Mouse (Mus musculus) ES-E14 (cell line): Measurements from ENCODE around the gene St3gal3. TPM values are rescaled to one million over a fixed set of nuclear protein-coding genes. Genes with fewer than 3 reads are reported as not detected.

Experiments used
- DNase-seq: peaks from one replicate; pipeline ENCODE4 v3.0.0-alpha.2; 2013; ENCODE audit warnings: low read depth, low spot score
- H3K27ac ChIP-seq: 2 replicates; pipeline ENCODE4 v1.5.1; 2012; ENCODE audit warnings: low read depth, mild to moderate bottlenecking, low read length, moderate library complexity, mixed read lengths; ENCODE audit not compliant: poor library complexity, insufficient read depth, severe bottlenecking
- H3K36me3 ChIP-seq: 2 replicates; pipeline ENCODE4 v1.6.1; 2012; ENCODE audit warnings: mild to moderate bottlenecking, low read length, moderate library complexity, mixed read lengths; ENCODE audit not compliant: control insufficient read depth, poor library complexity, insufficient read depth, severe bottlenecking
- H3K4me1 ChIP-seq, 2 experiments: fragments of 150-350 bp in 1 of 2; sonication (generic) in 1 of 2; 2 replicates each; pipeline ENCODE4 v1.6.1; 2012; ENCODE audit warnings: low read length in 2 of 2, mild to moderate bottlenecking in 1 of 2, mixed read lengths in 1 of 2; ENCODE audit not compliant: control insufficient read depth in 2 of 2, insufficient read depth in 2 of 2, poor library complexity in 1 of 2
- H3K4me3 ChIP-seq, 2 experiments: fragments of 150-350 bp in 1 of 2; sonication (generic) in 1 of 2; 2 replicates each; pipeline ENCODE4 v1.5.1; 2012; ENCODE audit warnings: low read length in 2 of 2, low read depth in 1 of 2, mild to moderate bottlenecking in 1 of 2, mixed read lengths in 1 of 2; ENCODE audit not compliant: insufficient read depth in 1 of 2, poor library complexity in 1 of 2, severe bottlenecking in 1 of 2
- H3K9ac ChIP-seq: 2 replicates; pipeline ENCODE4 v1.6.1; 2012; ENCODE audit warnings: low read depth, mild to moderate bottlenecking, low read length, mixed read lengths; ENCODE audit not compliant: poor library complexity, insufficient read depth, severe bottlenecking
- H3K9me3 ChIP-seq: fragments of 150-350 bp; sonication (generic); 2 replicates; pipeline ENCODE4 v1.6.1; 2012; ENCODE audit warnings: low read depth, mild to moderate bottlenecking, low read length; ENCODE audit not compliant: control insufficient read depth, insufficient read depth
- CHD2 ChIP-seq: IDR thresholded peaks from 2 replicates; pipeline ENCODE4 v1.6.1; 2014; ENCODE audit warnings: mild to moderate bottlenecking, low read depth, low read length, inconsistent platforms
- HCFC1 ChIP-seq: IDR thresholded peaks from 2 replicates; pipeline ENCODE4 v1.6.1; 2012; ENCODE audit warnings: low read length, inconsistent platforms, borderline replicate concordance; ENCODE audit not compliant: insufficient read depth
- MAFK ChIP-seq: IDR thresholded peaks from 2 replicates; pipeline ENCODE4 v1.6.1; 2014; ENCODE audit warnings: mild to moderate bottlenecking, low read depth, low read length, inconsistent platforms; ENCODE audit not compliant: insufficient read depth
- ZC3H11A ChIP-seq: IDR thresholded peaks from 2 replicates; pipeline ENCODE4 v1.6.1; 2012; ENCODE audit warnings: low read depth, mild to moderate bottlenecking, inconsistent platforms, low read length, borderline replicate concordance
- ZNF384 ChIP-seq: IDR thresholded peaks from 2 replicates; pipeline ENCODE4 v1.6.1; 2012; ENCODE audit warnings: low read depth, low read length, inconsistent platforms
- in situ Hi-C, 2 experiments: fragments of 600-800 bp; cut with MboI; formaldehyde crosslinking; loops; one replicate each; pipeline ENCODE4 v1.15.1; 2025; ENCODE audit warnings: low sequenced_read_pairs in 2 of 2, inconsistent platforms in 1 of 2; ENCODE audit not compliant: unreplicated experiment in 2 of 2
- total RNA-seq: library from RNA; depleted of rRNA; stranded (reverse); fragments of 300-350 nt; gene quantifications from 2 replicates; pipeline ENCODE4 v1.2.3, GENCODE M21; 2012

St3gal3 gene
- total RNA-seq, 1 experiment = 10.9 TPM

GRCm38 (mm10) chr4:118083217-118083951 is 51.3 kb downstream of the St3gal3 start:
- Histone ChIP-seq H3K36me3 (no peaks in the 10 kb centered on the region), H3K4me1 (peaks cover 0 to 3% of the 10 kb centered on the region in 2 experiments; a peak in 1 of 4 replicates), H3K27ac (no peak overlapping the region), H3K9me3 (no peaks in the 10 kb centered on the region), H3K4me3 (no peak overlapping the region), H3K9ac (no peak overlapping the region)
- no peak for TF ChIP-seq MAFK
- TF ChIP-seq HCFC1 = no peak
- TF ChIP-seq ZC3H11A = peak; percentile 95
- TF ChIP-seq ZNF384 = no peak
- no peak for TF ChIP-seq CHD2
- peak; percentile 77 for DNase-seq
- in situ Hi-C loops = loop anchor here in 1 of 2 experiments (25.0 kb wide), 1 partner anchor 246 kb away; the partner anchor contains the start of gene Slc6a9

- no peak overlapping the region for H3K27ac ChIP-seq
- H3K4me3 ChIP-seq = no peak overlapping the region
- no peaks in the 10 kb centered on the region for H3K36me3 ChIP-seq
- in situ Hi-C loops = loop anchor here in 1 of 2 experiments (25.0 kb wide), 1 partner anchor 244 kb away; the partner anchor contains the start of gene Slc6a9
- TF ChIP-seq HCFC1 (no peak), ZC3H11A (no peak), MAFK (no peak), CHD2 (no peak), ZNF384 (no peak)
- no peak overlapping the region for H3K9ac ChIP-seq
- H3K4me1 ChIP-seq = peaks cover 0 to 3% of the 10 kb centered on the region in 2 experiments; a peak in 3 of 4 replicates
- DNase-seq = no peak
- H3K9me3 ChIP-seq = no peaks in the 10 kb centered on the region
Observed at GRCm38 (mm10) chr4:118081608-118082331, 52.9 kb downstream of the St3gal3 start.

- Histone ChIP-seq H3K4me1 (peaks cover 2 to 5% of the 10 kb centered on the region in 2 experiments), H3K36me3 (no peaks in the 10 kb centered on the region), H3K27ac (no peak overlapping the region), H3K9me3 (no peaks in the 10 kb centered on the region), H3K9ac (no peak overlapping the region), H3K4me3 (no peak overlapping the region)
- in situ Hi-C loops = loop anchor here in 1 of 2 experiments (25.0 kb wide), 1 partner anchor 243 kb away; the partner anchor contains the start of gene Slc6a9
- no peak for DNase-seq
- no peak for TF ChIP-seq CHD2
- no peak for TF ChIP-seq HCFC1
- TF ChIP-seq ZC3H11A = no peak
- no peak for TF ChIP-seq MAFK
- TF ChIP-seq ZNF384 = no peak
Observed at GRCm38 (mm10) chr4:118080481-118080880, 54.2 kb downstream of the St3gal3 start.

- H3K4me1 ChIP-seq = peaks cover 2 to 5% of the 10 kb centered on the region in 2 experiments
- no peak overlapping the region for H3K9ac ChIP-seq
- no peaks in the 10 kb centered on the region for H3K9me3 ChIP-seq
- DNase-seq = no peak
- H3K4me3 ChIP-seq = no peak overlapping the region
- H3K36me3 ChIP-seq = no peaks in the 10 kb centered on the region
- TF ChIP-seq ZNF384 (no peak), ZC3H11A (no peak), MAFK (no peak), HCFC1 (no peak), CHD2 (no peak)
- in situ Hi-C loops = loop anchor here (5.0 to 25.0 kb wide), 2 partner anchors 242 to 247 kb away; partner anchors contain the start of gene Slc6a9 (in 2 of the 2)
- H3K27ac ChIP-seq = no peak overlapping the region
Observed at GRCm38 (mm10) chr4:118079195-118079594, 55.5 kb downstream of the St3gal3 start.
